Mouse (Mus musculus): Measurements from ENCODE around the gene Gm12166.

- no peak for TF ChIP-seq CTCF (IDR thresholded peaks at IDR 0.05)
- TF ChIP-seq EP300 (IDR thresholded peaks at IDR 0.05), result no peak
Observed at GRCm38 (mm10) chr11:46027952-46028814, 23.9 kb downstream of the Gm12166 start.

All from lung, postnatal 0 days (tissue).